Mouse (Mus musculus) kidney, adult 2 months (tissue): Measurements from ENCODE around the gene Cmtm7.

Source experiments
- CTCF ChIP-seq: fragments of 200-500 bp; conservative IDR thresholded peaks from 2 replicates; pipeline ENCODE4 v1.5.1; 2011; ENCODE audit warnings: low read depth, mild to moderate bottlenecking, control low read depth, low read length, moderate library complexity, mixed read lengths; ENCODE audit not compliant: insufficient read depth, insufficient read length
- POLR2A ChIP-seq: fragments of 200-500 bp; IDR thresholded peaks from one replicate; pipeline ENCODE4 v1.6.1; 2011; ENCODE audit warnings: low read depth, low read length, control low read depth

DNA sequence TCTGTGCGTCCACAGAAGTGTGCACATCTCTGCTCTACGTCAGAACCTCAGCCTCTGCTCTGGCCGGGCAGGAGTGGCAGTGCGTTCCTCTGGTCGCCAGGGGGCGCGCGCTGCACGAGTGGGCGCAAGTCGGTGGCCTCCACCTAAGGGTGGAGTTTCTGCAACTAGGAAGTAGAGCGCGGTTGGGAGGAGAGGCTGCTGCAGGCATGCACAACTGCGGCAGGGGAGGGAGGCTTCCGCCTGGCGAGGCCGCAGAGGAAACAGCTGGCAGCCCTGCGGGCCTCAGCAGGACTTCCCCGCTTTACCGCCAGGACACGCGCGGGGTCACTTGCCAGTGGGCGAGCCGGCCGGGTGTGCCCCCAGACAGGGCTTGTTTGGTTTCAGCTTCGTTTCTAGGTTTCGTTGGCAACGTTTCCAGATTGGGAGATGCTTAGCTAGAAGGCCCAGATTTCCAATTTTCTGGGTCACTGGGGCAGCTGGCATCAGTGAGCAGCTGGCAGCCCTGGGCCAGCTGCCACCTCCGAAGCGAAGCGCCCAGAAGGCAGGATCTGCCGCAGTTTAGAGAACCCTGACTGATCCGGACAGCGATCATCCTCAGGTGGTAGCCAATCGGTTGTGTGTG lies 28.7 kb downstream of the Cmtm7 start:
- TF ChIP-seq POLR2A (no peak), CTCF (peak; percentile 91)
